Mouse (Mus musculus) liver, embryonic 14.5 days (tissue): ENCODE results near the gene Astn2.

Source experiments
- CTCF ChIP-seq: IDR thresholded peaks from 2 replicates; pipeline ENCODE4 v1.5.1; 2016; ENCODE audit warnings: antibody characterized with exemption, low read depth, control low read depth
- EP300 ChIP-seq: IDR thresholded peaks from 2 replicates; pipeline ENCODE4 v1.6.1; 2016; ENCODE audit warnings: antibody characterized with exemption, low read depth

GRCm38 (mm10) chr4:65807341-65807740 lies 597.1 kb downstream of the Astn2 start:
- TF ChIP-seq CTCF (no peak), EP300 (no peak)
